Mouse (Mus musculus) bone marrow, adult 2 months (tissue): ENCODE measurements at regions not wholly inside any gene's neighbourhood (a gene's known extent, or its start where the extent isn't known, plus 50 kb on each side); places are given as distances from the start of the nearest gene placed in this dataset.

Experiments
- CTCF ChIP-seq: fragments of 200-500 bp; IDR thresholded peaks from 2 replicates; pipeline ENCODE4 v1.5.1; 2011; ENCODE audit warnings: low read length, control low read depth; ENCODE audit not compliant: control insufficient read depth, insufficient read depth
- POLR2A ChIP-seq: fragments of 200-500 bp; IDR thresholded peaks from 2 replicates; pipeline ENCODE4 v1.6.1; 2011; ENCODE audit warnings: low read depth, mild to moderate bottlenecking, control low read depth, low read length, borderline replicate concordance; ENCODE audit not compliant: control insufficient read depth

DNA sequence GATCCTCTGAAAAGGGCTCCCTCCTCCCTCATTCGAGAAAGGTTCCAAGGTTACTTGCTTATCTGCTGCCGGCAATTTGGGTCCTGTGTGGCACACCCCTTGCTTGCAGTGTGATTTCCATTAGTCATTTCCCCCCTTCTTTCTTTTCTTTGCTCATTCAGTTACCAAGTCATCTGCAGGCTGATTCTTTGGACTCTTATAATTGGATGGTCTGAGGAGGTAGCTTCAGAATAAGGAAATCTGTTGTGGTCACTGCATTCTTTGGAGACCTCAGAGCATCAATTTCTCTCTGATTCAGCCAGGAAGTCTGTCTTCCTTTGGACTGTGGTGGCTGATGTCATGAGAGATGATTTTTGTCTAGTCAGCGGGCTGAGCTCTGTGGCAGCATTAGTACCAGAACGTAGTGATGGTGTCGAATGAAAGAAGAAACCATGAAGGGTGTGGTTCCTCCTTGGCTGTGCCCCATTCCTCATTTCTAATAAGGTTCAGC is 91.4 kb upstream of the Mdm1 start:
- no peak for TF ChIP-seq POLR2A
- no peak for TF ChIP-seq CTCF
